Mouse (Mus musculus) kidney, adult 2 months (tissue): ENCODE measurements around the gene Myo3b.

Source experiments
- CTCF ChIP-seq: fragments of 200-500 bp; conservative IDR thresholded peaks from 2 replicates; pipeline ENCODE4 v1.5.1; 2011; ENCODE audit warnings: low read depth, mild to moderate bottlenecking, control low read depth, low read length, moderate library complexity, mixed read lengths; ENCODE audit not compliant: insufficient read depth, insufficient read length
- POLR2A ChIP-seq: fragments of 200-500 bp; IDR thresholded peaks from one replicate; pipeline ENCODE4 v1.6.1; 2011; ENCODE audit warnings: low read depth, low read length, control low read depth

GRCm38 (mm10) chr2:70379939-70380338 lies 341.0 kb downstream of the Myo3b start:
- TF ChIP-seq CTCF (no peak), POLR2A (no peak)
